Mouse (Mus musculus) kidney, postnatal 10 days (tissue): ENCODE measurements around the gene Gm26661.

Experiments
- DNase-seq: peaks from one replicate; pipeline ENCODE4 v3.0.0; 2021; ENCODE audit warnings: mixed read lengths

Gene Gm26661

DNA sequence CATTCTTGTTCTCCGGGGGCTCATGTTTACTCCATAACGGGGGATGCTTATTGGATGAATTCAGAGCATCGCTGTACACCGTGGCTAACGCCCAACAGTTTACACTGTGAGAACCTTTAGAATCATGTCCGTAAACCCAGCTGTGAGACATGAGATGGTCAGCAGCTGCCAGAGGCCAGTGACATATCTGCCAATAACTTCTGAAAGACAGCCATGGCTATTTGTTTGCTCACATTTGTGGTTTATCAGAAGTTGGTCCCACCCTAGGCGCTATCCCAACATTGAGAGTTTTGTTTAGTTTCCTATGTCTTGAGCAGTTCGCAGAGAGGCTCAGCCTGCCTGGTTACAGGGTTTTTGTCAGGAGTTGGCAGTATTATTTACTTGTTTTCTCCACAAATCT lies 30.0 kb downstream of the Gm26661 start:
- no peak for DNase-seq

- no peak for DNase-seq
These were observed 31.3 kb downstream of the Gm26661 start for GRCm38 (mm10) chr14:7822693-7823092.

- DNase-seq, result peak; percentile 78
These were observed 33.4 kb downstream of the Gm26661 start for GRCm38 (mm10) chr14:7824651-7825268.

- peak; percentile 73 for DNase-seq
These were observed 35.0 kb downstream of the Gm26661 start for GRCm38 (mm10) chr14:7826151-7826937.

DNA sequence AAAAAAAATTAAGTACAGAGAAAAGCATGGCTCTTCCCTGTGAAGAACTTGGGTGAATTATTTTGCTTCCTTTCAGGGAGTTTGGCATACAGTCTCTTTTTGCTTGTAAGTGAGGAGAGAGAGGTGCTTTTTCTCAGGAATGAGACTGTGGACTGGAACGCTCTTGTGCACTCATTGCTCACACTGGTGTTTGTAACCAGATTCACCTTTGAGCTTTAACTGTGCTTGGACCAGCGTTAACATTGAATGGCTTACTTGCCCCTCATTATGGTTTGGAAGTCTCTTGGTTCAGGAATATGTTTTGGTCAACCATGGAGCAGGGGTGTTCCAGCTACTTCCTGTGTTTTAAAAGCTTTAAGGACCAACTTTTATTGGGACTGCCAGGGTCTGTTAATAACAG lies 37.8 kb downstream of the Gm26661 start:
- DNase-seq, result no peak

DNA sequence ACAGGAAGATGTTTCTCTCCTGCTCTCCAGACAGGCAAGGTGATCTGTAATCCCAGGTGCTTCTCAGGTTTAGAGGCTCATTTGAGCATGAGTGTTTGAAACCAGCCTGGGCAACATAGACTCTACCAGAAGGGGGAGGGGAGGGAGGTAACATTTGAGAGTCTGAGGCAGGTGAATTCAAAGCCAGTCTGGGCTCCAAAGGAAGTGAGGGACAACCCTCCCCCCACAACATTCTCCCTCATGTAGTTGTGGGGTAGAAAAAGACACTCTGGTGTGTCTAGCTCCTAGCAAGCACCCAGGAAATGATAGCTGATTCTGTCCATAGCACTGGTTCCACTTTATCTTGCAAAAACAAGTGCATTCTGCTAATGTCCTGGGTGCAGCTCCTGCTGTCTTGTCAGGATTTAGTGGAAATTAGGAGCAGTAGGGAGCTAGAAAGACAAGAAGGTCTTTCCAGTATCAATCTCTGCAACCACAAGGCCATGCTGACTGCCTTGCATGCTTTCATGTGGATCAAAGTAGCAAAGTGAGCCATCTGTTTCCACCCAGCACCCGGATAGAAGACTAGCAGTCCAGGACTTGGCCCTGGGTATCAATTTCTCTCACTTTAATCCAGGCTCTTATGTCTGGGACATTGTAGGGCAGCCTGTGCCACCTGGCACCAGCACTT lies 40.5 kb downstream of the Gm26661 start:
- no peak for DNase-seq

GRCm38 (mm10) chr14:7832440-7832783 lies 41.0 kb downstream of the Gm26661 start:
- no peak for DNase-seq

DNA sequence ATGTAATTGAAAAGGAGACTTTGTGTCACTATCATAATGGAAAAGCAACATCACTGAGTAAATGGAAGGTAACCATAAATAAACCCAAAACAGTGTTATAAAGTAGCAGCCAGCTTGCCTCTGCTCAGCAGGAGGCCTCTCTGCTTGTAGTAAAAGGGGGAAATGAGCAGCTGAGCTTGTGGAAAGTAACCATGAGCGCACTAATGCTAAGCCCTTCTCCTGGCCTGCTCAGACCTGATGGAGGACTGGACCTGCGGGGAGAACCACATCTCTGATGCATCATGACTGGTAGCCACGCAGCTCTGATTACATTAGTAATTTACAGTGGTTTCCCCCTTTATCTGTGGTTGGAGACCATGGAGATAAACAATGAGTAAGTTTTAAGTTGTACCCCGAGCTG lies 42.1 kb downstream of the Gm26661 start:
- no peak for DNase-seq

GRCm38 (mm10) chr14:7838564-7839089 lies 47.2 kb downstream of the Gm26661 start:
- no peak for DNase-seq

DNA sequence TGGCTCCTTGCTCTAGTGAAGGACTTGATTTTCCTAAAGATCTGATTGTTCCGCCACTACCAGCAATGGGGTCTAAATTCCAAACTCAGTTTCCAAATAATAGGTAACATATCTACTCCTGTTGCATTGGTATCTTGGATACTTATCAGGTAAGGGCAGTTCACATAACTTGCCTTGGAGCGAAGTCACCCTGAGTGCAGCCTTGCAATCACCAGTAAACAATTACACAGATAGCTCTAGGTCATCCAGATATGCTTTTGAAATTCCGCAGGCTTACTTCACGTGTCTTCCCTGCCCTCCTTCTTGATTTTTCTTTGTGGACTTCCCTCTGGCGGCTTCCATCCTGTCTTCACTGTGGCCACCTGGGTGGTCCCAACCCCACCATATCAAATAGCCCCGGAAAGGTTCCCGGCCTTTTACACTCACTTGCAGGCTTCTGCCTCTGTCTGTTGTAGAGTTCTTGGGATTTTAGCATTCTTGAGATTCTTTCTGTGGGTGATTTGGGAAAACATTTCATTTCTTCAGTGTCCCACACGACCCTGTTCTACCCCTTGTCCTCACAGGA lies 48.6 kb downstream of the Gm26661 start:
- DNase-seq, result no peak
